Mouse (Mus musculus) left cerebral cortex, postnatal 25 days (tissue): ENCODE data around the gene Mpnd. TPM values are rescaled to one million over a fixed set of nuclear protein-coding genes. Genes with fewer than 3 reads are reported as not detected.

Experiments
- DNase-seq, 2 experiments: peaks; one replicate each; pipeline ENCODE4 v3.0.0; 2022; ENCODE audit warnings: low spot score in 2 of 2, mixed read lengths in 1 of 2
- intact Hi-C: fragments of 180-260 bp; cut with DNase I; formaldehyde crosslinking; loops from one replicate; pipeline ENCODE4 v1.15.1; 2025
- total RNA-seq, 2 experiments: library from RNA; stranded (reverse); gene quantifications; 2 replicates each; pipeline ENCODE4 v1.2.3; 2021

The Mpnd gene
- total RNA-seq = 100 to 1,000 TPM in 1 of 2 experiments, 10 to 100 TPM in 1; 97.4 to 104 TPM

DNA sequence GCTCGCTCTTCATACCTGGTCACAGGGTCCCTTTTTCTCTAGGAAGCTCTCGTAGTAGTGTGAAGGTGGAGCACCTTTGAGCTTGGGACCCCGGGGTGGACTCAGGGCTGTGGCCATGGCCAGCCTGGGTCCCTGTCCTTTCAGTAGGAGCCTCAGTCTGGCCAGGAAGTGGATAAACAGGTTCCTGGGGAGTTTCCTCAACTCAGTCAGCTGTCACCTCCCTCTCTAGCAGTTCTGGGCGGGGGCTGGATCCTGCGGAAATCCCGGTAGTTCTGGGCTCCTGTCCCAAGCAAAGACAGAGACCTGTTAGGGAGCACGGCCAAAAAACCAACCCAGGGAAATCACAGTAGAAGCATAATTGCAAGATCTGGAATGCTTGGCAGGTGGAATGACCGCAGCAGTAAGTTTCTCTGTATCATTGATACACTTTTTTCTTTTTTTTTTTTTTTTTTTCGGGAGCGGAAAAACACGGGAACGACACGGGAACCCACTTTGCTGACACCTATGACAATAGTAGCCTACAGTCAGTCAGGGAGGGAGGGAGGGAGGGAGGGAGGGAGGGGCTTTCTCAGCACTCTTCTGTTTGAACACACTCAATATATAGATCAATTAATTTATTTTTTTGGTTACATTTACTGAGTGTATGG is at the start of gene Mpnd, which contains the start of gene Stap2:
TSS of gene Mpnd (plus strand) at position 297 of the 647 bp plus-strand sequence.
TSS of gene Stap2 (minus strand) at position 170 of the 647 bp plus-strand sequence.
- intact Hi-C loops = loop anchor here (5.0 kb wide), 1 partner anchor 303 kb away; no protein-coding TSS in a partner anchor
- no peak for DNase-seq

- DNase-seq = peak; percentile 80 to 87
- intact Hi-C loops = loop anchor here (5.0 kb wide), 2 partner anchors 121 to 254 kb away; partner anchors contain the start of genes Hdgfl2 and Ubxn6
Observed at GRCm38 (mm10) chr17:55956129-55956528, 49.4 kb upstream of the Mpnd start.

DNA sequence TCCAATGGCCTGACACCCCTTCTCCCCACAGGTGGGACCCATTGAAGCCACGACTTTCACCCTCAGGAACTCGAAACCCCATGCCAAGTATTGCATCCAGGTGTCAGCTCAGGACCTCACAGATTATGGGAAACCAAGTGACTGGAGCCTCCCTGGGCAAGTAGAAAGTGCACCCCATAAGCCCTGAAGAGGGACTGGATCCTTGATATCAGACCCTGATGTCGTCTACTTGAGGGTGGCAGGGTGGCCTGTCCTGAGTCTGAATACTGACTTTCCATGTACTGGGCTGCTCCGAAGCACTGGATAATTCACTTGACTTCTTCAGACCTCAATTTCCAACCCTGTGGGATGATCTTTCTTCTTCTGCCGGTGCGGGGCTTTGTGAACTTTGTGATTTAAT is 48.9 kb upstream of the Mpnd start:
- intact Hi-C loops = loop anchor here (5.0 kb wide), 2 partner anchors 121 to 254 kb away; partner anchors contain the start of genes Hdgfl2 and Ubxn6
- DNase-seq = no peak

DNA sequence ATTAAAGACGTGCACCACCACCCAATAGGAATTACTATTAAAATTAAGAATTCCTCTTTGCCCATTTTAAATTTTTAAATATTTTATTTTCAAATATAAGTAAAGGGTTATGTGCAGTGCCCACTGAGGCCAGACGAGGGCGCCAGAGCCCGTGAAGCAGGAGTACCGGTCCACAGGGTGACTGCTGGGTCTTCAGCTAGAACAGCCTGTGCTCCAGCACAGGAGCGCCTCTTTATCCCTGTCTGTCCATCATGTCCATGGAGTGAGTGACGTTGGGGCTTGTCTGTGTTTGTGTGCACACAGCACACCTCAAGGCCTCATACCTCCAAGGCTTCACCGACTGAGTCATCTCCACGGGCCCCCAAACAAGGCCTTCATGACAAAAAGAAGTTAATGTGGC is 48.3 kb upstream of the Mpnd start:
- peak; percentile 62 to 71 for DNase-seq
- intact Hi-C loops = loop anchor here (5.0 kb wide), 2 partner anchors 120 to 255 kb away; partner anchors contain the start of genes Hdgfl2 and Ubxn6

DNA sequence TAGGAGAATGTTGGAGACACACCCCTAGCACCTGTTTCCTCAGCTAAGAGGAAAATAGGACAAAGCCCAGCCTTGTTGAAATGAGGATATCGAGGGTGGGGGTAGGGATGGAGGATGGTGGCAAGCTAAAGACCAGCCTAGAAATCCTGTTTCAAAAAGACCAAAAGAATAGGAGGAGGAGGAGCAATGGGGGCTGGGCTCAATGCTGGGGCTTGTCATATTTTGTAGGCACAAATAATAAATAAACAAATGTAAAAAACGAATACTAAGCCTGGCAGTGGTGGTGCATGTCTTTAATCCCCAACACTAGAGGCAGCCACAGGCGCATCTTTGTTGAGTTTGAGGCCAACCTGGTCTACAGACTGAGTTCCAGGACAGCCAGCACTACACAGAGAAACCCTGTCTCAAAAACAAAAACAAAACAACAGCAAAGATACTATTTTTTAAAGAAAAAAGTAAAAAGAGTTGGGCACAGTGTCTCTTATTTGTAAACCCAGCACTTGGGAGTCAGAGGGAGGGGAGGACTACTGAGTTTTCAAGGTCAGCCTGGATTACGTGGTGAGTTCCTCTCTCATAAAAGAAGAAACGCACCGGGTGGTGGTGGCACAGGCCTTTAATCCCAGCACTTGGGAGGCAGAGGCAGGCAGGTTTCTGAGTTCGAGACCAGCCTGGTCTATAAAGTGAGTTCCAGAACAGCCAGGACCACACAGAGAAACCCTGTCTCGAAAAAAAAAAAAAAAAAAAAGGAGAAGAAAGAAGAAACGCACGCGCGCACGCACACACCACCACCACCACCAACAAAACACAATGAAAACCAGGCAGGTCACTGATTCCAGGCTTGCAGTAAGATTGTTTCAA is 47.6 kb upstream of the Mpnd start:
- intact Hi-C loops = loop anchor here (5.0 kb wide), 2 partner anchors 119 to 256 kb away; partner anchors contain the start of genes Hdgfl2 and Ubxn6

GRCm38 (mm10) chr17:55958584-55958886 is 47.0 kb upstream of the Mpnd start:
- DNase-seq = no peak
- intact Hi-C loops = loop anchor here (5.0 kb wide), 2 partner anchors 119 to 256 kb away; partner anchors contain the start of genes Hdgfl2 and Ubxn6

More for the DNA sequence above, 47.6 kb upstream of the Mpnd start:
- no peak for DNase-seq

DNA sequence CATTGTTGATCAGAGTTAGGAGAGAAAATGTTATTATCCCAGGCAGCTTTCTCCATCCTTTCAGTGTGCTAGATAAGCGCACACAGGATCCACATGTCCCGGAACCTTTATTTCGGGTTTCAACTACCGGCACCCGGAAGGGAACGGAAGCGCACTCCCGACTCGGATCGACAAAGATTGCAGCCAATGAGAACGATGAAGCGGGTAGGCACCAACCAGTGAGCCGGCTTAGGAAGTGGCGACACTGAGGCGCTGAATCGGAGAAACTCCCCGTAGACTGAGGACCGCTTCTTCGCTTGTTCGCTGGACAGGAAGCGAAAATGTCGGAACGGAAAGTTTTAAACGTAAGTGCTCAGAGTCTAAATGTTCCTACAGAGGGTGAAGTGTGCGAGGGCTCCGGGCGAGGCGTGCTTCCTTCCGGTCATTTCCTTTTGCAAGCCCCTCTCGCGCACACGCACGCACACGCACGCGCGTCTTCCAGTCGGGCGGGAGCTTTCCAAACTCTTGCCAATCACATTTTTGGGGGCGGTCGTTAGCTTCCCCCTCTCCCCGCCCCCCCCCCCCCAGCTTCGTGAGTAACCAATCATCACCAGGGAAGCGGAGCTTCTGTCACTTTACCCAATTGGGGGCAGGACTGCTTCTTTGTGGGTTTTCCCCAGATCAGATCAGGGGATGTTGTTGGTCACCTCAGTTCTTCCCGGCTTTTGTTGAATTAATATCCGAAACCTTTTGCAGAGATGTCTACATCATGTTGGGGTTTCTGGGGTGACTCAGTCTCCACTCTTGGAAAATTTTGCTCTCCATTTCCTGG is 46.4 kb upstream of the Mpnd start, which contains the start of gene Yju2:
TSS of gene Yju2 (plus strand) at position 182 of the 811 bp plus-strand sequence.
- peak; percentile 96 to 98 for DNase-seq
- intact Hi-C loops = loop anchor here (5.0 kb wide), 2 partner anchors 118 to 257 kb away; partner anchors contain the start of genes Hdgfl2 and Ubxn6

DNA sequence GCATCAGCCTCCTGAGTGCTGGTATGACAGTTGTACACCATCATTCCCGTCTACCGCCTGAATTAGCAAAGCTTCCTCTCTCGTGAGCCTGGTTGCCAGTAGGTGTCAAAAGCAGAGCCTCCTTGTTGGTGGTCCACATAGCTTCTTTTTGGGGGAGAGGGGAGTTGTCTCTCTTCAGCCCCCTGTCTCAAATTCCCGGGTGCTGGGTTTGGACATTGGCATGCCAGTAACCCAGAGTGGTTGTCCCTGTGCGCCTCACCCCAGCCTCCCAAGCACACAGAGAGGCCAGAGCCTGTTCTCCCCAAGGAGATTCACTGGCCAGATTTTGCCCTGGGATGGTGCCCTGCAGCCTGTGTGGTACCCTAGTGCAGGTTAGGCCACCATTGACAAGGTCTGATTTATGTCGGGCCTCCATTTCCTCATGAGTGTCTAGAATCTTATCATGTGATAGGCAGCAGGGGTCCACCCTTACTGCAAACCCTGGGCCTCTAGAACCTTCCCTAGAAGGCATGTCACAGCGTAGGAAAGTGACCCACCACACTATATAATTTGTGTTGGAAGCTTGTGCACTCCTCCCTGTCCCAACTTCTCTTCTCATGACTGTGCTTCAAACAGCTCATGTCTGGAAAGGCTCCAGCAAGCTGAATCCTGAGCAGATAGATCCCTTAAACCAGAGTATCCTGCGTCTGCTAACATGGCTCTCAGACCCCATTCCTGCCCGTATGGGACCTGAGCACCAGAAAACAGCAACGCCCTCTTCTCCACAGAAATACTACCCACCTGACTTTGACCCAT is 45.4 kb upstream of the Mpnd start:
- intact Hi-C loops = loop anchor here (5.0 kb wide), 2 partner anchors 117 to 258 kb away; partner anchors contain the start of genes Hdgfl2 and Ubxn6
- DNase-seq = no peak

DNA sequence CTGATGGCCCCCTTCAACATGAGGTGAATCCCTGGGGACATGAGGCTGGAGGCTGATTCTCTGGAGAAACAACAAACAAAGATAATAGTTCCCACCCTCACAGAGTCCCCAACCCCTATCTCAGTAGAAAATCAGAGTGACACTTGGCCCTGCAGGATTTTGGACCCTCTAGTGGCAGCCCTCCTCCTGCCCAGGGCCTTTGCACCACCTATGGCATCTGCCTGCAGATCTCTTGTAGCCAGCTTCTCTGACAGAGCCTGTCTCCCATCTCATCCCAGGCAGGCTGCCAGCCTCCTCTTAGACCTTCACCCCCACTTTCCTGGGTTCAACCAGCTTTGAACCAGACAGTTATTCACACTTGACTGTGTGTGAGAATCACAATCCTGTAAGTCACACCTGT is 44.7 kb upstream of the Mpnd start:
- no peak for DNase-seq
- intact Hi-C loops = no loop called here

- intact Hi-C loops = no loop called here
- DNase-seq = no peak
Observed at GRCm38 (mm10) chr17:55961631-55962030, 43.9 kb upstream of the Mpnd start.

- no peak for DNase-seq
Observed at GRCm38 (mm10) chr17:55963171-55963570, 42.3 kb upstream of the Mpnd start.

DNA sequence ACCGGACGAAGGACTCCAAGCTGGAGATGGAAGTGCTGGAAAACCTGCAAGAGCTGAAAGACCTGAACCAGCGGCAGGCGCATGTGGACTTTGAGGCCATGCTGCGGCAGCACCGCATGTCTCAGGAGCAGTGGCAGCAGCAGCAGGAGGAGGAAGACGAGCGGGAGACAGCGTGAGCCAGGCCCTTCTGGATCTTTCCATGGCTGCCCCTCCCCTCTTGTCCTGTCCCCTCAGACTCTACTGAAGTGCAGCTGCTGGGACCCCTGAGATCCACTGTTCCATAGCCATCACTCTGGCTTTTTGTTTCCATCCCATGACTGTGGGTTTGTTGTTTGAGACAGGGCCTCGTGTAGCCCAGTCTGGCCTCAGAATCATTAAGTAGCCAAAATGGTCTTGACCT is 41.0 kb upstream of the Mpnd start:
- intact Hi-C loops = no loop called here
- no peak for DNase-seq

More at GRCm38 (mm10) chr17:55963171-55963570, 42.3 kb upstream of the Mpnd start:
- intact Hi-C loops = no loop called here

- DNase-seq = no peak
- intact Hi-C loops = no loop called here
Observed at GRCm38 (mm10) chr17:55964996-55965395, 40.5 kb upstream of the Mpnd start.

DNA sequence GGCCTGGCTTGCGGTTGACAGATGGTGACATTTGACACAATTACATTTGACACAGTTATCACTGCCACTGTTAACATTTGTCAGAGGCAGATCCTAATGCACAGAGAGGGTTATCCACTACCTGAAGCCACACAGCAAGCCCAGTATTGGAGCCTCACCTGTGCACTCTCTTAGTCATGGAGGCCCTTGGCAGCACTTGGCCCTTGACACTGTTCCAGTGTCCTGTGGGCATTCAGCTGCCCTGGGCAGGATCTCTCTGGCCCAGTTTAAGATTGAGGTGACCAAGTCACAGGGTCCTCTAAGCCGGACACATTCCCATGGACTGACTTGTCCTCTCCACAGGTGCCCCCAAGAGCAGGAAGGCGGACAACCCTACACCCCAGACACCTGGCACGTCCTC is 38.3 kb upstream of the Mpnd start:
- intact Hi-C loops = no loop called here
- DNase-seq = no peak

- intact Hi-C loops = no loop called here
- no peak for DNase-seq
Observed at GRCm38 (mm10) chr17:55968210-55968609, 37.3 kb upstream of the Mpnd start.

DNA sequence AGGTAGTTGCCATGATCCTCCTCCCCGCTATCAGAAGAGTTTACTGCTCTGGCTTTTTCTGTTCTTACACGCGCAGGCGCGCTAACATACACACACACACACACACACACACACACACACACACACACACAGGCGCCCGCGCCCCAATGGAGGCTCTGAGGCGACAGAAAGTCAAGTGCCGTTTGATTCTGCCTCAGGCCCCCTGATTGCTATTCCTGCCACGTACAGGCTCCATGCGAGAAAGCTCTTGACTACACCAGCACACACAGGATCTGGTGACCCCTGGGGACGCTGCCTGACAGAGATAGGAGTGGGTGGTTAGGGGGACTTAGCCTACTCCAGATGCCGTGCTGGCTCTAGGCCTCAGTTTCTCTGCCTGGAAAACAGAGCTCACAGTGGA is 36.0 kb upstream of the Mpnd start:
- intact Hi-C loops = no loop called here

DNA sequence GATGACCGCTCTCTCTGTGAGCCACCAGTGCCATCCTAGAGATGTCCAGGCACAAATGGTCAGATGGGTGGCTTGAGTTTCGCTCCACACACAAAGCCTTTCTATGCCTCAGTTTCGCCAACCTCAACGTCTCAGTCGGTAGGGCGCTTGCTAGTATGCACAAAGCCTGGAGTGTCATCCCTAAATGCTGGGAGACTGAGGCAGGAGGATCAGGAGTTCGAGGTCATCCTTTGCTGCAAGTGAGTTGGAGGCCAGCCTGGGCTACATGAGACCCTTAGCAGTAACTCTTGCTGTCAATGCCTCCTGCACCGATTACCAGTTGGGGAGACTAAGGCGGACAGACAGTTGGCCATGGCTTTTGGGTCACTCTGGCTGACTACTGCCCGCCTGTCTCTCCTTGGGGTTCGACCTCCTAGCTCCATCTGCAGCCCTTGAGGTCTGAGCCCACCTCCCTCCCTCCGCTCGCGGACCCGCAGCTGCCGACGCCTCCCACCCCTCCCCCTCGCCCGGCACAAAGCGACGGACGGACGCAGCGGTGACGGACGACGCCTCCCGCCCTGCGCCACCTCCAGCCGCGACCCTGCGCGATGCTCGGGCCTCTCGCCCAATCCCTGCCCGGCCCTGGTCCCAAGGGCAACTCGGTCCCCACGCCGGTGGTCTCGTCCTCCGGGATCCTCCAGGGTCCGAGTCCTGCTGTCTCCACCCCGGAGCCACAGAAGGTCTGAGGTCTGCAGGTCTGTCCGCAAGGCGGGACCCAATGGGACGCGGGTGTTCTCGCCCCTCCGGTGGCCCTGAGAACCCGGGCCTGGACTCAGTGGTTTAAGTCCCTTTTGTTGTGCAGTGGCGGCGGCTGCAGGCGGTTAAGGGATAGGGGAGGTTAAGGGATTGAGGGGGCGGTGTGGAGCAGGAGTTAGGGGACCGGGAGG is 35.3 kb upstream of the Mpnd start, which contains the start of gene Shd:
TSS of gene Shd (plus strand) at position 502 of the 926 bp plus-strand sequence.
- intact Hi-C loops = no loop called here
- DNase-seq = no peak

More for the DNA sequence above, 36.0 kb upstream of the Mpnd start:
- peak in 1 of 2 experiments; percentile 44 for DNase-seq
